Mouse (Mus musculus): ENCODE measurements around the gene Tab2.

The Tab2 gene

DNA sequence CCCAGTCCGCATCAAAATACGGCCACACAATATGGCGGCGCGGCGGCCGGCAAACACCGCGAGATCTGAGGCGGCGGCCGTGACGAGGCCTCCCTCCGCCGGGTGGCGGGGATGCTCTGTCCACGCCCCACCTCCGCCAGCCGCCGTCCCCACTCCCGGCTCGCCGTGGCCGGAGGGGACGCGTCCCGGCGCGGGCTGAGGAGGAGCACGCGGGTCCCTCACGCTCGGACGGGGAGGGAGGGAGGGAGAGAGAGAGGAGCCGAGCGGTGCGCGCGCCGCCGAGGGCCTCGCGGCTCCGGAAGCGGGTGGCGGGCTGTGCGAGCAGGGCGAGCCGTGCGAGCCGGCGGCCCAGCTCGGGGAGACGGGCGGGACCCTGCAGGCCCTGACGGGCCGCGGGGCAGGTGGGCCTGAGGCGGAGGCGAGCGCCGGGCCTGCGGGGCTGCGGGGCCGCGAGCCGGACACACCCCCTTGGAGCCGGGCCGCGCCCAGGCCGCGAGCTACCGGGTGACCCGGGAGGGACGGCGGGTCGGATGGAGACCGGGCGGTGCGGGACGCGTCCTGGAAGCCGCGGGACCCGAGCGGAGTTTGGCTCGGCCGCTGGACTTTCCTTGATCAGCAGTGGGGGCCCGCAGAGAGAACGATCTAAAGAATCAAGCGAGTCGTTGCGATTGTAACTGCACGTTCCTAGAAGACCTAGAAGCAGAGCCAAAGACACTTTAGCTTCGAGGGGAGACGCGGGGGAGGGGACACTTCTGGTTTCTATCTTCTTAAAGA is at the start of gene Tab2:
TSS of gene Tab2 (minus strand) at position 3 of the 774 bp plus-strand sequence.
- DNase-seq (ENCODE audit: extremely low read depth, insufficient read length, low spot score) = peak; percentile 86

- DNase-seq (ENCODE audit: extremely low read depth, insufficient read length, low spot score) = no peak
These were observed 36.4 kb upstream of the Tab2 start for GRCm38 (mm10) chr10:7992258-7992919.

DNA sequence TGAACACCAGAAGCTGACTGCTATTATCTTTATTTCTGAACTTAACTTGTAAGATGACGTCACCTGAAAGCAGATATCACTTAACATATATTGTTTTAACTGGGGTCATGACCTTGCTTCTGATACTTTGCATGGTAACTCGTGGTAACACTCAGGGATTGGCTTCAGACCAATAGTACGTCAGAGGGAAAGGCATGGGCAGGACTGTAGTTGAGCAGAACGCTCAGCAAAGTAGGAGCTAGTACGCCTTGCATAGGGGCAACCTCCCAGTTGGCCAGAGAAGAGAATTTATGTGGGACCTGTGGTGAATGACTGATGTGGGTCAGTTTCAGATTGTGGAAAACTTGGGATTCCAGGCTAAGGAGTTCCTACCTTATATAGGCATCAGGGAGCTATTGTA is 35.6 kb upstream of the Tab2 start:
- DNase-seq (ENCODE audit: extremely low read depth, insufficient read length, low spot score) = no peak

DNA sequence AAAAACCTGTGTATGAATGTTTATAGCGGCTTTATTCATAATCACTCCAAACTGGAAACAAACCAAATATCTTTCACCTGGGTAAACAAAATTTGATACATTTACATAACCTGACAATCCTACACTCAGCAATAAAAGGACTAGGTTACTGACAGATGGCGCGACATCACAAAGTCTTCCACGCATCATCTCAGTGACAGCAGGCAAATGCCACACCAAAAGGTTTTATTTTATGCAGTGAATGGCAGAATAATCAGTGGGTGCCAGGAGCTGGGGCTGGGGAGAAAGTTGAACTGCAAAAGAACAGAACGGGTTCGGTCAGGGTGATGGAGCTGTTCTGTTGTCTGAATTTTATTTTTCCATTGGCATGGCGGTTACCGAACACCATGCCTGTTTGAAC is 31.5 kb upstream of the Tab2 start:
- no peak for DNase-seq (ENCODE audit: extremely low read depth, insufficient read length, low spot score)

DNA sequence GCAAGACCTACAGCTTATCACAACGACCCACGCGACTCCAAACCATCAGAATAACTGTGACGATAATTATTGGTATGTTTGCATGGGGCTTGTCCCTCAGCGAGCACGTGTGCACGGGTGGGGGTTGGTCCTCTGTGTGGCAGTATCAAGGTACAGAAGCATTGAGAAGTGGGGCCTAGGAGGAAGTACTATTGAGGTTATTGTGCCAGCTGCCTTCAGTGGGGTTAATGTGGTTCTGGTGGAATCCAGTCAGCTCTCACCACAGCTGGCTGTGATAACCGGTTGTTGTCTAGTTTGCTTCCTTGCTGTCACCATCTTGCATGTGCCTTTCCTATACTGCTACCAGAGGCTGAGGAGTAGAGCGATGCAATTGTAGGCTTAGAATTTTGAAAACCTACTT is 20.4 kb upstream of the Tab2 start:
- no peak for DNase-seq (ENCODE audit: extremely low read depth, insufficient read length, low spot score)

DNA sequence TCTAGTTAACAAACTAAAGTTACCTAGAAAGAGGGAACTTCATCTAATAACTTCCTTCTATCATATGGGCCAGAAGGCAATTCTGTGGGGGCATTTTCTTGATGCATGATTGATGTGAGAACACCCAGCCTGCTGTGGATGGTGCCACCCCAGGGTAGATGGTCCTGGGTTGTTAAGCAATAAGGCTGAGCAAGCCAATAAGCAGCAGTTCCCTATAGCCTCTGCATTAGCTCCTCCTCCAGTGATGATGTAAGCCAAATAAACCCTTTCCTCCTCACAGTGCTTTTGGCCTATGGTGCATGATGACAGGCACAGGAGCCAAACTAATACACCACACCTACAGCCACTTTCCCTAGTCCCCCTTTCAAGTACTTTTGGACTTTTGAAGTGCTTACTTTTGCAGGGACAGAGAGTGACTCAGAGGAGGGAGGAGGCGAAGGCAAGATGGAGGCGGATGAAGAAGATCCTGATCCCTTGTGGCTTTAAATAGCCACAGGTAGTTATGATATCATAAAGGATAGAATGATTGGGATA is 12.8 kb upstream of the Tab2 start:
- no peak for DNase-seq (ENCODE audit: extremely low read depth, insufficient read length, low spot score)

- no peak for DNase-seq (ENCODE audit: extremely low read depth, insufficient read length, low spot score)
These were observed 11.1 kb upstream of the Tab2 start for GRCm38 (mm10) chr10:7967096-7967495.

GRCm38 (mm10) chr10:7959073-7959472 is 3.0 kb upstream of the Tab2 start:
- DNase-seq (ENCODE audit: extremely low read depth, insufficient read length, low spot score) = no peak

DNA sequence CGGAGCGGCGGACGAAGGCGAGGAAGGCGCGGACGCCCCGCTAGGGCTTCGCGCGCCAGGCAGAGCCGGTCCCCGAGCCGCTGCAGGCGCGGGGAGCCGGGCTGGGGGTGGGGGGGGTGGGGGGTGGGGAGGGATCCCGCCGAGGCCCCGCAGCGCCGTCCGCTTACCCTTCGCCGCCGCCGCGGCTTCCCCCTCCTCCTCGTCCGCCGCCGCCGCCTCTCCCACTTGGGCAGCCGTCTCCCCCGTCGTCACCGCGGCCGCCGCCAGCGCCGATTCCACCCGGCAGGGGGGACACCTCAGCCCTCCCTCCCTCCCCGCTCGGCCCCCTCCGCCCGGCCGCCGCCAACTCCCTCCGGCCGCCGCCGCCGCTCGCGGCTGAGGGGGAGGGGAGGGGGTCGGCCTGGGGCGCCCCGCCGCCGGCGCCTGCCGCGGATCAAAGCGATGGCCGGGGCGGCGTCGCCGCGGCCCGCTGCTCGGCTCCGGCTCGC is 352 bp downstream of the Tab2 start:
- peak; percentile 14 for DNase-seq (ENCODE audit: extremely low read depth, insufficient read length, low spot score)

GRCm38 (mm10) chr10:7954989-7955633 is 919 bp downstream of the Tab2 start:
- DNase-seq (ENCODE audit: extremely low read depth, insufficient read length, low spot score) = peak; percentile 29

- DNase-seq (ENCODE audit: extremely low read depth, insufficient read length, low spot score) = no peak
These were observed 1.4 kb downstream of the Tab2 start for GRCm38 (mm10) chr10:7954627-7954988.

DNA sequence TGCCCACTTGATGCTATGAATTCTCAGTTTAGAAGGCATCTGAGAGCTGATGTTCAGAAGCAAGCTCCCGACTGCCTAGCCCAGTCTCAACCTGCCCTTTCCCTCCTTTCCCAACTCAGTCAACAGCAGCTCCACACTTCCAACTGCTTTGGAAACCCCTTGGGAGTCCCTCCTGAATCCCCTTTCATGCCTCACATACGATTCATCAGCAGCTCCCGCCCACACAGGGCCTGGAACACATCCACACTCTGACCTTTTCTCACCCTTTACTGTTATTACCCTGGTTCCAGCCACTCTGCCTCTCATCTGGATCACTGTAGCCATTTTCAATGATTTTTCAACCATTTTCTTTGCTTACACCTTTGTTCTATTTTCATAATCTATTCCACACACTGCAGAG is 13.0 kb downstream of the Tab2 start:
- DNase-seq (ENCODE audit: extremely low read depth, insufficient read length, low spot score) = peak; percentile 9

- no peak for DNase-seq (ENCODE audit: extremely low read depth, insufficient read length, low spot score)
These were observed 19.4 kb downstream of the Tab2 start for GRCm38 (mm10) chr10:7936556-7937192.

GRCm38 (mm10) chr10:7932958-7933357 is 23.1 kb downstream of the Tab2 start:
- no peak for DNase-seq (ENCODE audit: extremely low read depth, insufficient read length, low spot score)

DNA sequence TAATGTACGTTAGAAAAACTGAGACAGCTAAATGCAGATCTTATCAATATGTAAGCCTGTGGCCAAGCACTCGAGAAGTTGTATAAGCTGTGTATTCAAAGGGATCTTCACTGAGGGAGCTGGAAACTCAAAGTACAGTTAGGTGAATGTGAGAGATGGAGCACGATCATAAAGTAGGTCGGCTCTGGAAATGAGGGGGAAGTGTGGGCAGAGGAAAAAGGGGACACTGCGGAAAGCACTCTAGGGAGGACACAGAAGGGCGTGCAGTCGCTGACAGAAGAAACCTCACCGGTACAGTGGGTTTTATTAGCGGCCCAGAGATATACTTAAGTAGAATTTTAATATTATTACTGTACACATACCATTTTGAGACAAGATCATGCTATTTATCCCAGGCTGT is 27.0 kb downstream of the Tab2 start:
- no peak for DNase-seq (ENCODE audit: extremely low read depth, insufficient read length, low spot score)

DNA sequence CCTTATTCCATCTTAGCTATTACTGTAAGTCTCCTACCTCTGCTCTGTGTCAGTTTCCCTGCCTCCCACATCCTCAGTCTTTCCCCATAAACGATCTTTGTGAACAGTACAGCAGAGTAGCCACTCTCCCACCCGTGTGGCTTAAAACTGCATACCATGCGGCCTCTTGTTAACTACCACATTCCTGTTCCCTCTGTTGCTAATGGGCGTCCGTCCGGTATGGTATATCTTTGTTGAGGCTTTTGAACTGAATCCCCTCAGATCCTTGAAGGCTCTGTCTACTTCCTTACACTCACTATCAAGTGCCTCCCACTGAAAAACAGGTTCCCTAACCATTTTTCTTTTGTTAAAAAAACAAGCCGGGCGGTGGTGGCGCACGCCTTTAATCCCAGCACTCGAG is 30.5 kb downstream of the Tab2 start:
- DNase-seq (ENCODE audit: extremely low read depth, insufficient read length, low spot score) = no peak

- no peak for DNase-seq (ENCODE audit: extremely low read depth, insufficient read length, low spot score)
These were observed 32.6 kb downstream of the Tab2 start for GRCm38 (mm10) chr10:7923433-7923832.

DNA sequence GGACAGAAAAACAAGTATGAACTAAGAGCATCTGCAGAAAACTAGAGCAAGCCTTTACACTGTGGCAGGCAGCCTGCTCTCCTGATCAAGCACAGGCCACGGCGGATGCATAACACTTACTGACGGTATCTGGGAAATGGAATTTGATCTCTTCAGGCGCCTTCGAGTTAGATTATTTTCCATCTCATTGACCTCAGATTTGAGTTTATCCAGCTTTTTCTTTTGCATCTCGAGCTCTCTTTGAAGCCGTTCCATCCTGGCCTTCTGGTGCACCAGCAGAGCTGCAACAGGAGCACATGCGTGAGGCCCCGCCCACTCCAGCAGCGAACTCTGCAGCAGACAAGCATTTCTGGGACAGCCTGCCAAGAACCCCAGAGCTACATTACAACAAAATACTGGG is 44.8 kb downstream of the Tab2 start:
- DNase-seq (ENCODE audit: extremely low read depth, insufficient read length, low spot score) = no peak

GRCm38 (mm10) chr10:7907151-7907550 is 48.9 kb downstream of the Tab2 start:
- no peak for DNase-seq (ENCODE audit: extremely low read depth, insufficient read length, low spot score)

DNA sequence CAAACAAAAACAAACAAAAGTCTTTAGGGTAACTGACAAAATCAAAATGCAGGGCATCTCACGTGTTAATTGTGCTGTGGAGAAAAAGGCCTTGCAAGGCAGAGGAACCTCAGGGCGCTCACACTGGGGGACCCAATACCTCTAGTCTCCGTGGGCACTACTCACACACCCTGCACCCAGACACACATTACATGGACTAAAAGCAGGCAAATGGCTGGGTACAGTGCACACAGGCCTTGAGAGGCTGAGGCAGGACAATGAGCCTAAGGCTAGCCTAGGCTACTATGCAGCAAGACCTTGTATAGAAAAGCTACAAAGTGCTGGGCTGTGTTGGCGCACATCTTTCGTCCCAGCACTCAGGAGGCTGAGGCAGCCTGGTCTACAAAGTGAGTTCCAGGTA is 51.9 kb downstream of the Tab2 start:
- no peak for DNase-seq (ENCODE audit: extremely low read depth, insufficient read length, low spot score)
